Mouse (Mus musculus) testis, adult 2 months (tissue): ENCODE data around the gene Hist1h1d.

Source experiments
- CTCF ChIP-seq: fragments of 200-500 bp; IDR thresholded peaks from 2 replicates; pipeline ENCODE4 v1.5.1; 2012; ENCODE audit warnings: low read depth, mild to moderate bottlenecking, inconsistent platforms, low read length, moderate library complexity; ENCODE audit not compliant: control insufficient read depth, insufficient read depth, insufficient replicate concordance
- POLR2A ChIP-seq: fragments of 200-500 bp; IDR thresholded peaks from 2 replicates; pipeline ENCODE4 v1.6.1; 2012; ENCODE audit warnings: low read depth, mild to moderate bottlenecking, inconsistent platforms, low read length, moderate library complexity; ENCODE audit not compliant: control insufficient read depth

DNA sequence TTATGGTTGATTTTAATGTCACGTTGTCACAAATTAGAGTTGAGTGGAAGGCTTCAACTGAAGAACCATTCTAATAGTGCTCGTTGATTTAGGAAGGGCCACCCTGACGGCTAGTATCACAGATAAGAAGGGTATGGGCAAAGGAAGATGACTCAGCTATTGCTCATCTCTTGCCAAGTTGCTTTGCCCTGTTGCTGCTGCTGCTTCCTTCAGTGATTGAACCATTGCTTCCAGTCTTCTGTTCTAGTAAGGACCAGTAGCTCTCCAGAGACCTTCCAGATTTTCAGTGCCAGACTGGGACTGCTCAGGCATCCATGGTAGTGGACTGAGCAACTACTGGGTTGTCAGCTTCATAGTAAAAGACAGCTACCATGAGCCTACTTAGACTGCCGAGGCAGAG, 56.1 kb downstream of the Hist1h1d start:
- TF ChIP-seq CTCF, result no peak
- TF ChIP-seq POLR2A, result no peak
